9 mouse cellular contexts compared by ENCODE assay signal in genomic region chr9:82814536-82814935, GRCm38 (mm10). TPM values are rescaled to one million over a fixed set of nuclear protein-coding genes. Genes with fewer than 3 reads are reported as not detected.
A peak's percentile ranks its signal among the peaks of the same experiment; 100 is the strongest.
DNase-seq lines count a peak whose midpoint lies in the region; ATAC-seq and TF ChIP-seq lines count a peak whose summit lies in the region.
"Had no signal": no experiment of that assay in that cellular context is flagged by ENCODE, and none has a peak within 500 bp of the region (broad histone marks: within the 10 kb centered on the region; RNA-seq: fewer than 3 reads in every experiment).

No protein-coding gene starts in this region.

- H3K4me1 ChIP-seq in heart, adult 2 months (ENCODE audit: control insufficient read depth, insufficient read depth, low read length): no peaks in the 10 kb centered on the region
- no peaks in the 10 kb centered on the region for H3K4me1 ChIP-seq in lung, embryonic 14.5 days (ENCODE audit: insufficient read depth)
- no peaks in the 10 kb centered on the region for H3K4me1 ChIP-seq in lung, adult 2 months (ENCODE audit: control insufficient read depth, insufficient read depth, low read length)
- H3K4me1 ChIP-seq: heart, embryonic 13.5 days had no signal

- no peak overlapping the region for H3K4me2 ChIP-seq in lung, embryonic 14.5 days
- H3K4me2 ChIP-seq: heart, embryonic 13.5 days had no signal

- TF ChIP-seq CTCF in heart, adult 2 months (IDR thresholded peaks at IDR 0.05): peak; percentile 41
- peak; percentile 50 for TF ChIP-seq CTCF in lung, embryonic 14.5 days (IDR thresholded peaks at IDR 0.05; ENCODE audit: low read depth)
- no peak for TF ChIP-seq CTCF in lung, adult 2 months (IDR thresholded peaks at IDR 0.05; ENCODE audit: insufficient read depth, low read length)

- H3K27me3 ChIP-seq in heart, adult 2 months (ENCODE audit: control insufficient read depth, insufficient read depth, low read length): no peaks in the 10 kb centered on the region
- H3K27me3 ChIP-seq in lung, embryonic 14.5 days (ENCODE audit: insufficient read depth, low read length): no peaks in the 10 kb centered on the region
- H3K27me3 ChIP-seq: heart, embryonic 13.5 days had no signal

- TF ChIP-seq POLR2A in heart, adult 2 months (IDR thresholded peaks at IDR 0.05; ENCODE audit: insufficient read depth, low read depth, low read length): no peak
- TF ChIP-seq POLR2A in lung, adult 2 months (IDR thresholded peaks at IDR 0.05; ENCODE audit: borderline replicate concordance, extremely low read depth, low read depth, low read length): no peak

- intact Hi-C loops in heart, adult 2 months (cut with DNase I): no loop called here
- intact Hi-C loops in heart, postnatal 25 days (cut with DNase I): no loop called here

- WGBS in heart, adult 2 months: 64% methylated on average over 3 of the region's 3 CpGs
- WGBS in lung, embryonic 14.5 days: 54% methylated on average over 3 of the region's 3 CpGs
- WGBS in lung, adult 2 months: 41% methylated on average over 3 of the region's 3 CpGs

- H3K36me3 ChIP-seq in heart, adult 2 months (ENCODE audit: control insufficient read depth, insufficient read depth, low read length): no peaks in the 10 kb centered on the region
- H3K36me3 ChIP-seq in lung, embryonic 14.5 days (ENCODE audit: insufficient read depth): no peaks in the 10 kb centered on the region
- H3K36me3 ChIP-seq: heart, embryonic 13.5 days had no signal

- ATAC-seq in lung, embryonic 14.5 days (ENCODE audit: insufficient read depth): no peak

- H3K4me3 ChIP-seq in heart, adult 2 months: no peak overlapping the region
- H3K4me3 ChIP-seq in lung, embryonic 14.5 days (ENCODE audit: low read depth, low read length): no peak overlapping the region
- H3K4me3 ChIP-seq in lung, adult 2 months (replicated peaks; ENCODE audit: extremely low read depth, low read depth, low read length): no peak overlapping the region
- H3K4me3 ChIP-seq: heart, embryonic 13.5 days had no signal

- DNase-seq in heart, adult 2 months: no peak
- no peak for DNase-seq in heart, postnatal 25 days (ENCODE audit: low spot score)
- DNase-seq in lung, embryonic 14.5 days: peak; percentile 41
- no peak for DNase-seq in lung, adult 2 months
- DNase-seq in embryo, embryonic 10.5 days (ENCODE audit: low spot score): peak; percentile 46
- peak; percentile 70 for DNase-seq in retina, postnatal 1 day
- DNase-seq in thymus, postnatal 25 days: no peak
- DNase-seq in c-Kit-positive CD71-positive TER-119-positive erythroid progenitor cells, embryonic 14.5 days (ENCODE audit: low spot score): no peak

- no peaks in the 10 kb centered on the region for H3K79me2 ChIP-seq in heart, adult 2 months (replicated peaks; ENCODE audit: control insufficient read depth, insufficient read depth, low read length)

- H3K9ac ChIP-seq in heart, adult 2 months (ENCODE audit: low read depth, low read length): no peak overlapping the region
- no peak overlapping the region for H3K9ac ChIP-seq in lung, embryonic 14.5 days
- H3K9ac ChIP-seq: heart, embryonic 13.5 days had no signal

- no peak for TF ChIP-seq EP300 in heart, adult 2 months (IDR thresholded peaks at IDR 0.05; ENCODE audit: insufficient read depth, low read depth, low read length)

- H3K9me3 ChIP-seq in lung, embryonic 14.5 days (ENCODE audit: low read depth, low read length): no peaks in the 10 kb centered on the region
- H3K9me3 ChIP-seq: heart, embryonic 13.5 days had no signal

- no peak overlapping the region for H3K27ac ChIP-seq in heart, adult 2 months
- H3K27ac ChIP-seq in lung, embryonic 14.5 days (ENCODE audit: low read depth): no peak overlapping the region
- H3K27ac ChIP-seq: heart, embryonic 13.5 days had no signal

RNA-seq across cellular contexts. Expression of gene Irak1bp1, which starts 14.8 kb away (rescaled TPM):
- 1 to 10 TPM; 2.3 to 3.2 TPM for total RNA-seq in heart, adult 2 months (2021)
- 2.4 and 2.7 TPM in 2 replicates for polyA plus RNA-seq in heart, adult 2 months (2012; rRNA removed)
- 1 to 10 TPM; 2.8 TPM for total RNA-seq in heart, postnatal 25 days (2021)
- polyA plus RNA-seq in lung, embryonic 14.5 days (2014; fragmentation: Nextera tagmentation; extraction: Ambion mirVana): 24.9 and 26.6 TPM in 2 replicates
- polyA plus RNA-seq in lung, adult 2 months (2012; rRNA removed): 5.2 and 13.0 TPM in 2 replicates

Comparison
In these comparisons a context has a peak if more than half of its experiments do, and no peak if none do; other contexts are left out.
1. DNase-seq: peak in lung, embryonic 14.5 days (single experiment), embryo, embryonic 10.5 days (single experiment) and retina, postnatal 1 day (single experiment); none in heart, adult 2 months (0 of 2), heart, postnatal 25 days (single experiment), lung, adult 2 months (single experiment), thymus, postnatal 25 days (single experiment) and c-Kit-positive CD71-positive TER-119-positive erythroid progenitor cells, embryonic 14.5 days (single experiment).